Mouse (Mus musculus) heart, adult 18-20 months (tissue): ENCODE results near the gene Hdac7. TPM values are rescaled to one million over a fixed set of nuclear protein-coding genes. Genes with fewer than 3 reads are reported as not detected.
A peak's percentile ranks its signal among the peaks of the same experiment; 100 is the strongest.
"Not testable (repeated sequence)": the region's sequence is repeated elsewhere in the genome, so short reads cannot be mapped to it uniquely, and the experiment has no call there.

ENCODE experiments used
- DNase-seq, 2 experiments: peaks; one replicate each; pipeline ENCODE4 v3.0.0; 2021 to 2022; ENCODE audit warnings: mixed read lengths in 1 of 2
- long read RNA-seq, 2 experiments: library from polyadenylated mRNA; stranded (forward); transcript quantifications; one replicate each; pipeline ENCODE4 v2.0.0; 2021
- total RNA-seq, 2 experiments: library from RNA; stranded (reverse); gene quantifications; 2 replicates each; pipeline ENCODE4 v1.2.3; 2021

The Hdac7 gene
- 10 to 100 TPM; 19.3 to 26.3 TPM for total RNA-seq
- long read RNA-seq, experiment 1, partial matches to known transcripts, result 14 of 99 reads
- long read RNA-seq, experiment 1, other reads (novel, unspliced or antisense), result 84 of 99 reads
- long read RNA-seq, experiment 2, full-length matches to known transcripts, result 1 of 65 reads
- long read RNA-seq, experiment 2, partial matches to known transcripts, result 3 of 65 reads
- long read RNA-seq, experiment 2, other reads (novel, unspliced or antisense), result 61 of 65 reads

- no peak for DNase-seq
Measured at GRCm38 (mm10) chr15:97844037-97845034, at the start of gene Hdac7. Gene Hdac7, minus strand, starts transcription at chr15:97844502.

DNA sequence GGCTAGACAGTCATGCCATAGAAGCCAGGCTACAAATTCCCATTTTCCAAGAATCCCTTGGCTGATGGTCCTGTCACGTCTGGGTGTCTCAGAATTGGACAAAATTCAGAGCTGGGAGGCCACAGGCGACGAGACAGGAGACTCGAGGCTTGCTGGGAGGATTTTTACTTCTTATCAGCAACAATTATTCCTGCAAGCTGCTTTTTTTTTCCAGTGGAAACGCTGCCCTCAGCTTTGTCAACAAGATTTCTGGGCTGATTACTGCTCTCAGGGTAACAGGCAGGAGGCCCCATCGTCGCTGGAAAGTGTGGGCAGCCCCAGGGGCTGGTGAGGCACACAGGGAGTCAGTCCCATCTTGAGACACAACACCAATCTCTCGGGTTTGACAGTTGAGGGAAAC, 48.2 kb upstream of the Hdac7 start:
- no peak for DNase-seq

DNA sequence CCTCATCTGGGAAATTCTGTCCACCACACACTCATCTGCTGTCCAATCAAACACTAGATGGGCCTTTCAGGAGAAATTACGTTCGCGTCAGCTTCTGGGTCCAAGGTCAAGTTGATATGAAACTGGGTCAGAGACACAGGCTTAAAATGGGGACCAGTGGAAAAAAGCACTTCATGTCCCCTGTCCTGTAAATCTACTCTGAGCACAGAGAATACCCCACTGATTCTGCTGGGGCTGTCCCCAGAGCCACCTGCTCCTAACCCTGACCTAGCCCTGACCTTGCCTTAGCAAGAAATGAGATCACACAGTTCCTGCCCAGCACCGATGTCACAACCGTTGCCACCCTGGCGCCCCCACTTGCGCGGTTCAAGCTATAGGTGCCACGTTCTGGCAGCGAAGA, 46.1 kb upstream of the Hdac7 start:
- DNase-seq, result no peak

GRCm38 (mm10) chr15:97890017-97890416, 45.7 kb upstream of the Hdac7 start:
- DNase-seq, result peak; percentile 52 to 56

- no peak for DNase-seq
Measured at GRCm38 (mm10) chr15:97887541-97888016, 43.3 kb upstream of the Hdac7 start.

DNA sequence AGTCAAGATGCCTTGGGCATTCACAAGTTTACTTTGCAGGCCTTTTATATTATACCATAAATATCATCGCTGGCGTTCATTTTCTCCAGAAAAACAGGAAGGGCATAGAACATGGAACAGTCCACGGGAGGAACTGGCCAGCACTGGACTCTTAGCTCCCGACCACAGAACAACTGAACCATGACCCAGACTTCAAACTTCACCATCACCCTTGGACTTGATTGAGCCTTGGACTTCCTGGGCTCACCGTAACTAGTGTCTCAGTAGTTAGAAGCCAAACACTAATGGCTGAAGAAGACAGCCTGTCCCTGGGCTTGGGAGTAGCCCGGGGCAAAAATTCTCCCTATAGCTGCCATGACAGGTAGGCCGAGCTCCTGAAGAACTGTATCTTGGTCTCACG, 37.1 kb upstream of the Hdac7 start:
- DNase-seq, result no peak

DNA sequence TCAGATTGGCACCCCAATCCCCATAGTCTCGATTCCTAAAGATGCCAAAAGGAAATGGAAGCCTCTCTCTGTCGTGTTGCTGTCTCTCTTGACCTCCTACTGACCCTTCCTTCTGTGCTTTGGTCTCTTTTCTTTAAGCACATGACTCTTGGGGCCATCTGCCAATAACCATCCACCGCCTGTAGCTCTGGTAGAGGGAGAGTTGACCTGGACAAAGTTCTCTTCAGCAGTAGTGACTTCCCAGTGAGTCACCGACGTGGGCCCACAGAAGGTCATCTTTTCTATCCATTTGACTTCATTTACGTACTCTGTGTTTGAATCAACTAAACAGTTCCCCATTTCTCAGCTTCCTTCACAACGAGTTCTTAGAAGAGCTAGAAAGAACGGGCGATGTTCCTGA, 36.1 kb upstream of the Hdac7 start:
- DNase-seq, result no peak

GRCm38 (mm10) chr15:97878696-97879328, 34.5 kb upstream of the Hdac7 start:
- DNase-seq, result peak; percentile 52 to 57

GRCm38 (mm10) chr15:97875784-97876183, 31.5 kb upstream of the Hdac7 start:
- DNase-seq, result no peak

DNA sequence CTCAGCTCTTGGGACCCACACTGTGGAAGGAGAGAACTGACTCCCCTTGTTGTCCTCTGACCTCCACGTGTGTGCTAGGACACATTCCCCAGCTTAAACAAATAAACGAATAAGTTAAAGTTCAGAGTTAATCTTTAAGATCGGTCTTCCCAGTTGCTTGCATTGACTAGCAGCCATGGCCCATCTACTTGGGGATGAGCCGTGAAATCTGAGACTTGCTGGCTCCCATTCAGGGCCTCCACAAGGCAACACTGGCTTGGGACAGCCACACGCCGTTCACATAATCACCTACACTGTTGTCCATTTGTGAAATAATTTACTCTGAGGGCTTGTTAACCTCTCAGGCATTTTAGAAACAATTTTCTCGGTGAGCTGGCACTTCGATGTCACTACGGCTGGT, 29.4 kb upstream of the Hdac7 start:
- DNase-seq, result no peak

DNA sequence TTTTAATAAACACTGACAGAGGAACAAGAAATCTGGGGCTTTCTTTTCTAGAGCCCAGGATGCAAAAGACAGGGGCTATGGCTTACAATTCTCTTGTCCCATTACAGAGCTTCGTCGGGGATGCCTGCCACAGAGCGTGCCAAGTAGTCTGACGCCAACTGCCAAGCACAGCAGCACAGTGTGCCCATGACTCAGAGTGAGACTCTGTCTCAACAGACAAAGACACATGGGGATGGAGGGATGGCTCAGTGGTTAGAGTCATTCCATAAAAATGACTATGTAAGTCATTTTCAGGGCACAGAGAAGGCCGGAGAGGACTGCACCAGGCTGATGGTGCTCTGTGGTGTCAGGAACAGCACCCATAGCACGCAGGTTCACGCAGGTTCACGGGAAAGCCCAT, 27.9 kb upstream of the Hdac7 start:
- DNase-seq, result no peak

DNA sequence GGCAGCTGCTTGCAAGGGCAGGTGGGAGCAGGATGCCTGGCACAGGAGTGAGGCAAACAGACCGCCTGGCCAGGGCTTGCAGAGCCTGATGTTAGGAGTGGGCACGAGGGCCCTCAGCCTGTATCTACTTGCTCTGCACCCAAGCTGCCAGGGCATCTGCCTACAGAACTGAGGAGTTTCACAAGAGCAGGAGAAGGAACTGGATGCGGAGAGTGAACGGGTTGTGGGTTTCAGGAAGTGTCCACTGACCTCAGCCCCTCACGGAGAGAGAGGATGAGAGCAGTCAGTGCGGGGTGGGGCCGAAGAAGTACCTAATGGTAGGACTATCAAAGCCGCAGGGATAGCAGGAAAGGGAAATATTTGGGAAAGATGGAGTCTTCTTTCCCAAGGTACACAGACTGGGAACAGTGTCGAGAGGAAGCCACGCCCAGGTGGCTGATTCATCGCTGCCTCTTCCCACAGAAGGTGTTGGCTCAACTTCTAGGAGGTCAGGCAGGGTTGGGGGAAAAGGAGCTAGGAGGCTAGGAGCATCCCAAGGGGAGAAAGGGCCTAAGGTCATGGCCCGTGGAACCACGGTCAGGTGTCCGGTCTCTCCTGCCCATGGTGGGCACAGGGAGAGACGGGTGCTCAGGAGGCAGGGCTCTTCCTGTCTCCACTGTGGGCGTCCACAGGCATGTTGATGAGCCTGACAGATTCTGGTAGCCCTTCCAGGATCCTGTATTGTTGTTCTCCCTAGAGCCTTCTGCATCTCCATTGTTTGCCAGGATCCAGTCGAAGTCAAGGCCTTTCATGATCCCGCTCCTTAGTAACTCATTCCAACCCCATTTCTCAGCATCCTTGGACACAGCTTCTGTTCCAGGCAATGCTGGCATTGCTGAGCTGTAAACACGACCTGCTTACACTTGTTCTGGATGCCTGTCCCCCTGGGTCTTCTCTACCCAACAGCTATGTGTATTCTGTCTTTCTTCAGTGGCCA, 27.0 kb upstream of the Hdac7 start:
- DNase-seq, result peak in 1 of 2 experiments; percentile 15

DNA sequence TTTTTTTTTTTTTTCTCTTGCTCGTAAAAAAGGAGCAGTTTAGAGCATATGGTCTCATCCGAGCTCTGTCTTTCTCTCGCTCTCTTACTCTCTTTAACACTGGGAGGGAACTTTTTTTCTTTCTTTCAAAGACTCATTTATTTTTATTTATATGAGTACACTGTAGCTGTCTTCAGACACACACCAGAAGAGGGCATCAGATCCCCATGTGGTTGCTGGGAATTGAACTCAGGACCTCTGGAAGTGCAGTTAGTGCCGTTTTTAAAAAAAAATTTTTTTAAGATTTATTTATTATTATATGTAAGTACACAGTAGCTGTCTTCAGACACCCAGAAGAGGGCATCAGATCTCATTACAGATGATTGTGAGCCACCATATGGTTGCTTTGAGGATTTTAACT, 25.8 kb upstream of the Hdac7 start:
- DNase-seq, result not testable (repeated sequence)

- DNase-seq, result no peak
Measured at GRCm38 (mm10) chr15:97868985-97869384, 24.7 kb upstream of the Hdac7 start.

- DNase-seq, result no peak
Measured at GRCm38 (mm10) chr15:97865988-97866387, 21.7 kb upstream of the Hdac7 start.

DNA sequence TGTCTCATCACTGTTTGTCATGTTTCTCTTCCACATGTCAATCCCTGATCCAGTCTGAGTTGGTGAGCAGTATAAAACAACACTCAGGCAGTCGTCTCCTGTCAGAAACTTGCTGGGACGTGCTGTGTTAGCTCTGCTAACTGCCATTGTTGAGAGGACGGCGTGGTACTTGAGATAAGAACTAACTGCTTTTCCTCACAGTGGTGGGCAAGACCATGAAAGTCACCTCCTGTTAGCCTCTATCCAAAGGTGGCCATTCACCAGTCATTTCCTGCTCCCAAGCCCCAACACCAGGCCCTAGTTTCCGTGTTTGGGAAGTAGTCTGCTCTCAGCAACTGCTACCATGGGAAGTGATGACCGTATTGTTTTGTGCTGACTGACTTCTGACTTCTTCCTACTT, 20.9 kb upstream of the Hdac7 start:
- no peak for DNase-seq

DNA sequence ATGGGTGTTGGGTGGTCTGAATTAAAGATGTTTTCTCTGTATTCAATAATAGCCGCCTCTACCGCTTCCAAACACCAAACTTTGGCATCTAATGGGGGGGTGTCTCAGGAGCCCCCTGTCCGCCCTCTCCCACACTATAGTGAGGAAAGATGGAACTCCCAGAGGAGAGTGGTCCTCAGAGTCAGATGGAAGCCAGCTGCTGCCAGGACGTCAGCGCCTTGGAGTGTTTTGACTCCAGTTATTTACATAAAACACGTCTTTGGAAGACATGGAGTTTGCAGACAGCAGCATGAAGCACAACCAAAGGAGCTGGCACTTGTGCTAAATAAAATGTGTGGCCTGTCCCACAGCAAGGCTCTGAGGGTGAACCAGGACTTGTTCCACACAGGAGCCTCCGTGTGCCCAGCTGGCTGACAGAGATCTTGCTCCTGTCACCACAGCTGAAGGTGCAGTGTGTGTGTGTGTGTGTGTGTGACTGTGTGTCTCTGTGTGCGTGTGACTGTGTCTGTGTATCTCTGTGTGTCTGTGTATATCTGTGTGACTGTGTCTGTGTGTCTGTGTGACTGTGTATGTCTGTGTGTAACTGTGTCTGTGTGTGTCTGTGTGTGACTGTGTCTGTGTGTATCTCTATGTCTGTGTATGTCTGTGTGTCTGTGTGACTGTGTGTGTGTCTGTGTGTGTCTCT, 20.2 kb upstream of the Hdac7 start:
- DNase-seq, result no peak

GRCm38 (mm10) chr15:97863494-97863881, 19.2 kb upstream of the Hdac7 start:
- no peak for DNase-seq

DNA sequence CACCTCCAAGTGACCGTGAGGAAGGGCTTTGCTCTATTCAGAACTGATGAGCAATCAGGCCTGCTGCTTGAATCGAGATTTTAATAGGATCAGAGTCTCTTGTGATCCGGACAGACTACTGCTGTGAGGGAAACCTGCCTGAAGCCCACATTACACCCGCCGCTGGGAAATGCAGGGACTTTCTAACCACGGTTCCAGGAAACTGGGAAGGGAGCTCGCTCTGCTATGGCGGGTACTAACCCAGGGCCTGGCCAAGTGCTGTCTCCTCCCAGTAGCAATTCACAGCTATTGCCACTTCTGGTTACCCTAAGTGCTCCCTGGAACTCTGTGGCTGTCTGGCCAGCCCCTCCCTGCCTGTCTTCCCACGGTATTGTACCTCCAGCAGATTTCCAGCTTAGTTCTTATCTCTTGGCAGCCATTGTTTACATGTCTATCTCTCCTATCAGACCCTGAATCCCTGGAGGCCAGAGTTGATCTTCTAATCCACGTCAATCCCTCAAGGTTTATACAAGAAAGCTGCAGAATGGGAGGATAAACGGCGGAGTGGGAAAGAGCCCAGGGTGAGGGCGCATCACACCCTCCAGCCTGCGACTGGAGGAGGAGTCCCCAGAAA, 18.7 kb upstream of the Hdac7 start:
- DNase-seq, result no peak

- no peak for DNase-seq
Measured at GRCm38 (mm10) chr15:97860353-97860752, 16.1 kb upstream of the Hdac7 start.

DNA sequence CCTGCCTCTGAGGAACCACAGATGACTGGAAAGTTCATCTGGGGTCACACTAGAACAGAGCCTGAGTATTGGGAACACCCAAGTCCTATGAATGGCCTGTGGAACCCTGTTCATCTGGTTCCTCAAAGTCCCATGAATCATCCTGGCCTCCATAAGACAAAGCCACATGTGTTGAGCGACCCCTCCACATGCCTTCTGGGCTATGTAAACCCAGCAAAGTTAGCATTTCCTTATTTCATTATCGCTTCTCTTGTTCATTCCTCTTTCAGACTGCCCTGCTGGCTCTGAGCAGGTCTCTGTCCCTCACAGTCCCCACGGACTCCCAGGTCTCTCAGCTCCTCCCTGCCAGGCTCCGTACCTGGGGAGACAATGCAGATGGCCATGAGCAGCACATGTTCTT, 14.1 kb upstream of the Hdac7 start:
- DNase-seq, result no peak
